Mouse (Mus musculus) embryo, embryonic 10.5 days (tissue): ENCODE data around the gene Bend3.

Source experiments
- DNase-seq: peaks from one replicate; pipeline ENCODE4 v3.0.0-alpha.2; 2015; ENCODE audit warnings: low spot score

Bend3 gene

GRCm38 (mm10) chr10:43478751-43479435, at the start of gene Bend3:
TSS of gene Bend3 (plus strand) at chr10:43478831.
- DNase-seq, result peak; percentile 71

- no peak for DNase-seq
Measured at GRCm38 (mm10) chr10:43430606-43431005, 48.0 kb upstream of the Bend3 start.

- DNase-seq, result no peak
Measured at GRCm38 (mm10) chr10:43434326-43434725, 44.3 kb upstream of the Bend3 start.

GRCm38 (mm10) chr10:43435757-43436156, 42.9 kb upstream of the Bend3 start:
- DNase-seq, result no peak

GRCm38 (mm10) chr10:43439492-43439941, 39.1 kb upstream of the Bend3 start:
- DNase-seq, result peak; percentile 78

- peak; percentile 72 for DNase-seq
Measured at GRCm38 (mm10) chr10:43440050-43440449, 38.6 kb upstream of the Bend3 start.

- DNase-seq, result peak; percentile 55
Measured at GRCm38 (mm10) chr10:43440981-43441740, 37.5 kb upstream of the Bend3 start.

- DNase-seq, result no peak
Measured at GRCm38 (mm10) chr10:43448656-43449055, 30.0 kb upstream of the Bend3 start.

GRCm38 (mm10) chr10:43451848-43452662, 26.6 kb upstream of the Bend3 start:
- DNase-seq, result peak; percentile 90

- no peak for DNase-seq
Measured at GRCm38 (mm10) chr10:43452663-43452996, 26.0 kb upstream of the Bend3 start.

- DNase-seq, result no peak
Measured at GRCm38 (mm10) chr10:43454219-43454618, 24.4 kb upstream of the Bend3 start.

- no peak for DNase-seq
Measured at GRCm38 (mm10) chr10:43454671-43455070, 24.0 kb upstream of the Bend3 start.

- DNase-seq, result no peak
Measured at GRCm38 (mm10) chr10:43462821-43463220, 15.8 kb upstream of the Bend3 start.

- DNase-seq, result no peak
Measured at GRCm38 (mm10) chr10:43463227-43463626, 15.4 kb upstream of the Bend3 start.

GRCm38 (mm10) chr10:43466223-43466622, 12.4 kb upstream of the Bend3 start:
- no peak for DNase-seq

- no peak for DNase-seq
Measured at GRCm38 (mm10) chr10:43467659-43468058, 11.0 kb upstream of the Bend3 start.

GRCm38 (mm10) chr10:43468293-43468692, 10.3 kb upstream of the Bend3 start:
- DNase-seq, result no peak

GRCm38 (mm10) chr10:43475376-43475775, 3.3 kb upstream of the Bend3 start:
- DNase-seq, result peak; percentile 32

GRCm38 (mm10) chr10:43477459-43477858, 1.2 kb upstream of the Bend3 start:
- peak; percentile 79 for DNase-seq

GRCm38 (mm10) chr10:43477865-43478681, 558 bp upstream of the Bend3 start:
- peak; percentile 89 for DNase-seq

- DNase-seq, result peak; percentile 87
Measured at GRCm38 (mm10) chr10:43479436-43480157, 966 bp downstream of the Bend3 start.
